Mouse (Mus musculus) midbrain, postnatal 0 days (tissue): ENCODE data around the gene Prr14. TPM values are rescaled to one million over a fixed set of nuclear protein-coding genes. Genes with fewer than 3 reads are reported as not detected.

Source experiments
- ATAC-seq: fragments of 200-750 bp; cut with Nextera tagmentation; 2 replicates; pipeline ENCODE4 v1.8.0; 2017; ENCODE audit warnings: moderate number of reproducible peaks, mild to moderate bottlenecking, moderate TSS enrichment, moderate library complexity; ENCODE audit not compliant: low FRiP score
- DNase-seq: peaks from one replicate; pipeline ENCODE4 v3.0.0-alpha.2; 2015; ENCODE audit warnings: low spot score
- H3K27ac ChIP-seq: fragments of 300-500 bp; sonication (generic); 2 replicates; pipeline ENCODE4 v1.5.1; 2014; ENCODE audit warnings: low read depth, mild to moderate bottlenecking, low read length, mixed read lengths
- H3K27me3 ChIP-seq: fragments of 300-500 bp; sonication (generic); 2 replicates; pipeline ENCODE4 v1.6.1; 2014; ENCODE audit warnings: low read length, control low read depth, mixed read lengths; ENCODE audit not compliant: insufficient read depth
- H3K36me3 ChIP-seq: fragments of 300-500 bp; sonication (generic); 2 replicates; pipeline ENCODE4 v1.6.1; 2014; ENCODE audit warnings: low read length, control low read depth, mixed read lengths; ENCODE audit not compliant: insufficient read depth
- H3K4me1 ChIP-seq: fragments of 300-500 bp; sonication (generic); 2 replicates; pipeline ENCODE4 v1.6.1; 2014; ENCODE audit warnings: mild to moderate bottlenecking, control low read depth, antibody characterized with exemption, low read length, mixed read lengths; ENCODE audit not compliant: insufficient read depth
- H3K4me2 ChIP-seq: fragments of 300-500 bp; sonication (generic); 2 replicates; pipeline ENCODE4 v1.6.1; 2014; ENCODE audit warnings: low read depth, mild to moderate bottlenecking, low read length, mixed read lengths; ENCODE audit not compliant: poor library complexity, severe bottlenecking
- H3K4me3 ChIP-seq: fragments of 300-500 bp; sonication (generic); 2 replicates; pipeline ENCODE4 v1.5.1; 2014; ENCODE audit warnings: low read depth, mild to moderate bottlenecking, low read length, moderate library complexity
- H3K9ac ChIP-seq: fragments of 300-500 bp; sonication (generic); replicated peaks from 2 replicates; pipeline ENCODE4 v1.6.1; 2014; ENCODE audit warnings: mild to moderate bottlenecking, low read length, moderate library complexity, mixed read lengths; ENCODE audit not compliant: poor library complexity, severe bottlenecking
- H3K9me3 ChIP-seq: fragments of 300-500 bp; sonication (generic); 2 replicates; pipeline ENCODE4 v1.6.1; 2016; ENCODE audit warnings: low read length, control low read depth
- CTCF ChIP-seq: IDR thresholded peaks from 2 replicates; pipeline ENCODE4 v1.5.1; 2016; ENCODE audit warnings: antibody characterized with exemption, mild to moderate bottlenecking
- WGBS: fragments of 180-500 bp; shearing (Covaris S2); extraction: QIAGEN DNeasy Blood & Tissue Kit; methylation state at CpG from one replicate; pipeline ENCODE4 v1.1.7; 2014; 5-methylcytosine and 5-hydroxymethylcytosine counted together
- microRNA-seq: library from miRNA; unstranded; fragments of <30 nt; microRNA quantifications from one replicate; pipeline ENCODE4, GENCODE M21; 2016; ENCODE audit warnings: borderline number of aligned reads
- polyA plus RNA-seq: library from polyadenylated mRNA; unstranded; fragments of >200 nt; fragmentation: Nextera tagmentation; extraction: Ambion mirVana; gene quantifications from 2 replicates; pipeline ENCODE4 v1.2.1, GENCODE M21; 2015
- total RNA-seq: library from RNA; depleted of rRNA; stranded (reverse); fragments of >200 nt; gene quantifications from 2 replicates; pipeline ENCODE4 v1.2.3, GENCODE M21; 2014; rRNA removed

Prr14 gene
- total and polyA plus RNA-seq, 2 experiments from 2014 or later = 28.2 to 38.7 TPM

DNA sequence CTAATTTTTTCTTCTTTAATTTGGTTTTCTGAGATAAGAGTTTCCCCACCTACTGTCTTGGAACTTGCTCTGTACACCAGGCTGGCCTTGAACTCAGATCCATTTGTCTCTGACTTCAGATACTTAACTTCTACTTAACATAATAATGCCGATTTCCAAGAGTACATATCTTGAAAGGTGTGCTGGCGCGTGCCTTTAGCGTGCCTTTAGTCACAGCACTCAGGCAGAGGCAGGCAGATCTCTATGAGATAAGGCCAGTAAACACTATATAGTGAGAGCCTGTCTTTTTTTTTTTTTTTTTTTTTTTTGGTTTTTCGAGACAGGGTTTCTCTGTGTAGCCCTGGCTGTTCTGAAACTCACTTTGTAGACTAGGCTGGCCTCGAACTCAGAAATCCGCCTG, 56.9 kb downstream of the Prr14 start:
- no peak overlapping the region for H3K27ac ChIP-seq
- TF ChIP-seq CTCF = no peak
- no peak overlapping the region for H3K9ac ChIP-seq
- WGBS = 95% methylated on average over 6 of the region's 7 CpGs
- H3K4me2 ChIP-seq = no peak overlapping the region
- no peaks in the 10 kb centered on the region for H3K27me3 ChIP-seq
- H3K4me3 ChIP-seq = no peak overlapping the region
- ATAC-seq (no peak), DNase-seq (no peak)
- H3K4me1 ChIP-seq = peaks cover 3% of the 10 kb centered on the region; the same call in 1 of the 2 replicates
- H3K36me3 ChIP-seq = peaks cover 38% of the 10 kb centered on the region
- H3K9me3 ChIP-seq = no peaks in the 10 kb centered on the region

DNA sequence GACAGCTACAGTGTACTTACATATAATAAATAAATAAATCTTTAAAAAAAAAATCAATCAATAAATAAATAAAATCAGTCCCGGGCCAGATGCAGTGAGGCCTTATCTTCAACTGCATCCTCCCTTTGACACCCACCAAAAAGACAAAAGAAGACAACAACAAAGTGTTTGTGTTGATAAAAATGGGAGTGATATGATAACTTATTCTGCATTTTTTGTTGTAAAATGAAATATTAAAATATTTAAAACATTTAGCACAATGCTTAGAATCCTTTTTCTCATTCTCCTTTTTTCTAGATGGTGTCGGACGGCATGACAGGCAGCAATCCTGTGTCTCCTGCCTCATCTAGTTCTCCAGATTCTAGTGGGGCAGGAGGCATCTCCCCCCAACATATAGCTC, 59.9 kb downstream of the Prr14 start, which contains the start of gene Gm42715:
Gene Gm42715, plus strand, starts transcription at position 301 of the 400 bp plus-strand sequence.
- no peak within 1 kb of the TSS for H3K4me2 ChIP-seq
- no peaks in the 10 kb centered on the region for H3K27me3 ChIP-seq
- WGBS = 91% methylated on average over 3 of the region's 3 CpGs
- H3K9ac ChIP-seq = no peak within 1 kb of the TSS
- H3K4me1 ChIP-seq = no peaks in the 10 kb centered on the region
- no peak within 1 kb of the TSS for H3K4me3 ChIP-seq
- DNase-seq (no peak), ATAC-seq (no peak)
- no peak within 1 kb of the TSS for H3K27ac ChIP-seq
- peaks cover 63% of the 10 kb centered on the region for H3K36me3 ChIP-seq
- TF ChIP-seq CTCF = no peak
- H3K9me3 ChIP-seq = no peaks in the 10 kb centered on the region

Small RNA genes within 50 kb of the gene (microRNA-seq; reads per million reads assigned to microRNA genes)
- not detected for gene Gm47278
- not detected for gene Mir7060

Other genes starting within 250 kb of the Prr14 start
- 37.4 and 39.6 TPM in 2 replicates for gene Zfp553, start 226.6 kb upstream of the Prr14 start, total RNA-seq
- gene Zfp553, start 226.6 kb upstream of the Prr14 start, polyA plus RNA-seq = 32.3 TPM in 2 replicates
- 0.22 and 3.7 TPM in 2 replicates for gene Sept1, start 226.5 kb upstream of the Prr14 start, total RNA-seq
- gene Sept1, start 226.5 kb upstream of the Prr14 start, polyA plus RNA-seq = 4.2 and 5.3 TPM in 2 replicates
- gene Zfp771, start 215.3 kb upstream of the Prr14 start, total RNA-seq = 76.8 and 94.5 TPM in 2 replicates
- gene Zfp771, start 215.3 kb upstream of the Prr14 start, polyA plus RNA-seq = 80.2 and 83.8 TPM in 2 replicates
- 75.0 and 92.2 TPM in 2 replicates for gene Dctpp1, start 198.9 kb upstream of the Prr14 start, total RNA-seq
- 120 and 132 TPM in 2 replicates for gene Dctpp1, start 198.9 kb upstream of the Prr14 start, polyA plus RNA-seq
- gene Sephs2, start 185.6 kb upstream of the Prr14 start, total RNA-seq = 70.0 and 79.3 TPM in 2 replicates
- gene Sephs2, start 185.6 kb upstream of the Prr14 start, polyA plus RNA-seq = 95.1 and 95.2 TPM in 2 replicates
- gene Itgal, start 163.4 kb upstream of the Prr14 start, total RNA-seq = 0.49 and 0.61 TPM in 2 replicates
- 0.22 TPM in 2 replicates for gene Itgal, start 163.4 kb upstream of the Prr14 start, polyA plus RNA-seq
- gene Zfp768, start 114.0 kb upstream of the Prr14 start, total RNA-seq = 47.2 and 56.3 TPM in 2 replicates
- 12.7 and 14.9 TPM in 2 replicates for gene Zfp768, start 114.0 kb upstream of the Prr14 start, polyA plus RNA-seq
- gene Zfp747, start 83.6 kb upstream of the Prr14 start, total RNA-seq = 8.3 and 8.6 TPM in 2 replicates
- gene Zfp747, start 83.6 kb upstream of the Prr14 start, polyA plus RNA-seq = 4.0 and 5.8 TPM in 2 replicates
- gene 9130019O22Rik, start 72.4 kb upstream of the Prr14 start, total RNA-seq = 4.0 and 4.1 TPM in 2 replicates
- gene 9130019O22Rik, start 72.4 kb upstream of the Prr14 start, polyA plus RNA-seq = 1.4 and 2.0 TPM in 2 replicates
- gene E430018J23Rik, start 66.0 kb upstream of the Prr14 start, total RNA-seq = 8.5 and 9.1 TPM in 2 replicates
- 1.4 and 1.9 TPM in 2 replicates for gene E430018J23Rik, start 66.0 kb upstream of the Prr14 start, polyA plus RNA-seq
- gene Zfp764, start 52.8 kb upstream of the Prr14 start, total RNA-seq = 4.7 and 6.7 TPM in 2 replicates
- 2.7 and 3.6 TPM in 2 replicates for gene Zfp764, start 52.8 kb upstream of the Prr14 start, polyA plus RNA-seq
- gene Zfp688, start 37.5 kb upstream of the Prr14 start, total RNA-seq = 21.1 and 33.1 TPM in 2 replicates
- 34.3 and 36.0 TPM in 2 replicates for gene Zfp688, start 37.5 kb upstream of the Prr14 start, polyA plus RNA-seq
- 7.7 and 11.0 TPM in 2 replicates for gene Zfp689, start 10.5 kb upstream of the Prr14 start, total RNA-seq
- gene Zfp689, start 10.5 kb upstream of the Prr14 start, polyA plus RNA-seq = 7.3 and 8.0 TPM in 2 replicates
- gene Fbrs, start 19.6 kb downstream of the Prr14 start, total RNA-seq = 41.0 and 44.8 TPM in 2 replicates
- gene Fbrs, start 19.6 kb downstream of the Prr14 start, polyA plus RNA-seq = 9.6 and 11.8 TPM in 2 replicates
- 31.7 and 50.8 TPM in 2 replicates for gene Srcap, start 52.4 kb downstream of the Prr14 start, total RNA-seq
- 25.9 and 30.4 TPM in 2 replicates for gene Srcap, start 52.4 kb downstream of the Prr14 start, polyA plus RNA-seq
- 19.6 and 32.1 TPM in 2 replicates for gene Gm42715, start 60.0 kb downstream of the Prr14 start, total RNA-seq
- gene Gm42715, start 60.0 kb downstream of the Prr14 start, polyA plus RNA-seq = 9.0 and 11.4 TPM in 2 replicates
- 1.9 and 2.7 TPM in 2 replicates for gene Tmem265, start 101.8 kb downstream of the Prr14 start, total RNA-seq
- 8.7 and 9.7 TPM in 2 replicates for gene Tmem265, start 101.8 kb downstream of the Prr14 start, polyA plus RNA-seq
- 54.0 and 60.9 TPM in 2 replicates for gene Phkg2, start 113.7 kb downstream of the Prr14 start, total RNA-seq
- 62.5 and 64.7 TPM in 2 replicates for gene Phkg2, start 113.7 kb downstream of the Prr14 start, polyA plus RNA-seq
- 6.7 and 8.1 TPM in 2 replicates for gene Ccdc189, start 129.0 kb downstream of the Prr14 start, total RNA-seq
- 11.8 and 13.5 TPM in 2 replicates for gene Ccdc189, start 129.0 kb downstream of the Prr14 start, polyA plus RNA-seq
- gene Rnf40, start 129.2 kb downstream of the Prr14 start, total RNA-seq = 34.5 and 42.9 TPM in 2 replicates
- gene Rnf40, start 129.2 kb downstream of the Prr14 start, polyA plus RNA-seq = 38.1 and 40.9 TPM in 2 replicates
- 36.1 and 42.6 TPM in 2 replicates for gene Zfp629, start 156.2 kb downstream of the Prr14 start, total RNA-seq
- gene Zfp629, start 156.2 kb downstream of the Prr14 start, polyA plus RNA-seq = 15.1 and 15.5 TPM in 2 replicates
- gene Bcl7c, start 249.3 kb downstream of the Prr14 start, total RNA-seq = 115 and 131 TPM in 2 replicates
- 41.3 and 49.2 TPM in 2 replicates for gene Bcl7c, start 249.3 kb downstream of the Prr14 start, polyA plus RNA-seq